Mouse (Mus musculus): ENCODE results near the gene Fh1.

DNA sequence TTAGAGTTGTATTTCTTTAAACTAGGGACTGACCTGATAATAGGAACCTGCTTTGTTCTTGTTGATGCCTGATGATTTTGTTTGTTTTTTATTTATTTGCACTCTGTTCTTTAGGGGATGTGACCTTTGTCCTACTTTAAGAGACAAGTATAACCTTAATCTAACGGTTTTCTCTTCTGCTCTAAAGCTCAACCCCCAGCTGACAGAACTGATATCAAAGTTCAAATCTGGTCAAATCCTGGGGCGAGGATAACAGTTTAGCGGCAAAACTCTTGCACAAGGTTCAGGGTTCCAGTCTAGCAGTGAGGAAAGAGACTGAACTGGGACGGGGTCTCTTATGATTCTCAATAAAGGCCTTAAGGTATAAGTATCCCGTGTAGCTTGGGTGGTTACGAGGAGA lies 3.8 kb upstream of the Fh1 start:
- TF ChIP-seq CTCF (IDR thresholded peaks at IDR 0.05; ENCODE audit: control insufficient read depth, insufficient read depth, insufficient replicate concordance, low read depth, low read length) (no peak), POLR2A (IDR thresholded peaks at IDR 0.05; ENCODE audit: control insufficient read depth, low read depth, low read length) (no peak)
